Mouse (Mus musculus): ENCODE results near the gene Kansl2.

DNA sequence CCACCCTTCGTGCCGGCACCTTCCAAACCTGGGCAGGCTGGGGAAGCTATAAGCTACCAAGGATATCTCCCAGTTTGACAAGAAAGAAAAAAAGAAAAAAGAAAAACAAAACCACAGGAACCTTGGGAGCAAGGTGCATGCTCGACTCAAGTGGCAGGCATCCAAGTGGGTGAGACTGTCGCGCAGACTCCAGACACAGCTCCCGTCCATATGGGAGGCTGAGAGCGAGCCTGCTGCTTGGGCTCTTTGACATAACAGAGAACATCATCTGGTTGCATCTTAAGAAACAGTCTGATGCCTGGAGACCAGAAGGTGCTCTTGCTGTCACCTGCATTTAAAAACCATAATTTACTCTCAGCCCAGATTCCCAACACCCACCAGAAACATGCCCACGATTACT, 48.3 kb upstream of the Kansl2 start:
- TF ChIP-seq CTCF (IDR thresholded peaks at IDR 0.05; ENCODE audit: extremely low read depth, insufficient read depth, low read length) (no peak), POLR2A (IDR thresholded peaks at IDR 0.05; ENCODE audit: extremely low read depth, insufficient read depth, low read length) (no peak)
